Mouse (Mus musculus): ENCODE measurements around the gene Mrps10. TPM values are rescaled to one million over a fixed set of nuclear protein-coding genes. Genes with fewer than 3 reads are reported as not detected.
"Not testable (repeated sequence)": the region's sequence is repeated elsewhere in the genome, so short reads cannot be mapped to it uniquely, and the experiment has no call there.

Mrps10 gene
- total RNA-seq (2021), result 10 to 100 TPM; 31.9 to 33.5 TPM
- long read RNA-seq, experiment 1, transcript Mrps10-203 (7 exons, 1,018 nt), result minor isoform, 52 of 114 reads
- long read RNA-seq, experiment 1, transcript Mrps10-204 (7 exons, 1,017 nt), result major isoform, 54 of 114 reads
- long read RNA-seq, experiment 1, partial matches to known transcripts, result 5 of 114 reads
- long read RNA-seq, experiment 1, other reads (novel, unspliced or antisense), result 3 of 114 reads
- long read RNA-seq, experiment 2, transcript Mrps10-204 (7 exons, 1,017 nt), result major isoform, 39 of 77 reads
- long read RNA-seq, experiment 2, transcript Mrps10-203 (7 exons, 1,018 nt), result minor isoform, 31 of 77 reads
- long read RNA-seq, experiment 2, partial matches to known transcripts, result 2 of 77 reads
- long read RNA-seq, experiment 2, other reads (novel, unspliced or antisense), result 4 of 77 reads

- peak; percentile 76 for DNase-seq
These were observed at the start of gene Mrps10 for GRCm38 (mm10) chr17:47368401-47369086. Mrps10 (plus strand) TSS chr17:47368887.

GRCm38 (mm10) chr17:47318972-47319625 lies 49.6 kb upstream of the Mrps10 start:
- DNase-seq, result no peak

DNA sequence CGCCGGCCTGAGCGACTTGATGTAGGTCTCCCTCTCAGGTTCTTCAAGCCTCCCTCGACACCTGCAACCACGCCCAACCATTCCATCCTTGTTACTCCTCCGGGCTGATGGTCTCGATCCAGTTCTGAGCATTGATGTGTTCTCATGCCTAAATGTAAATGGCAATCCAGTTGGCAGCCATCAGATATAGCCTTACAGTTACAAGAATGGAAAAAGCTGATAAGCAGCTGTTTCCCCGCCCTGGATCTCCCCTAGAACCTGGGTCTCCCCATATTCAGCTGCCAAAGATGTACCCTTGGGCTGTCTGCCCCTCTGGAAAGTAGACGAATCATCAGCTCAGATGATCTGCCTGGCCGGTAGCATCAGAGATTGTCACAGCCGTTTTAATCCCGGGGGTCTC lies 48.9 kb upstream of the Mrps10 start:
- DNase-seq, result no peak

DNA sequence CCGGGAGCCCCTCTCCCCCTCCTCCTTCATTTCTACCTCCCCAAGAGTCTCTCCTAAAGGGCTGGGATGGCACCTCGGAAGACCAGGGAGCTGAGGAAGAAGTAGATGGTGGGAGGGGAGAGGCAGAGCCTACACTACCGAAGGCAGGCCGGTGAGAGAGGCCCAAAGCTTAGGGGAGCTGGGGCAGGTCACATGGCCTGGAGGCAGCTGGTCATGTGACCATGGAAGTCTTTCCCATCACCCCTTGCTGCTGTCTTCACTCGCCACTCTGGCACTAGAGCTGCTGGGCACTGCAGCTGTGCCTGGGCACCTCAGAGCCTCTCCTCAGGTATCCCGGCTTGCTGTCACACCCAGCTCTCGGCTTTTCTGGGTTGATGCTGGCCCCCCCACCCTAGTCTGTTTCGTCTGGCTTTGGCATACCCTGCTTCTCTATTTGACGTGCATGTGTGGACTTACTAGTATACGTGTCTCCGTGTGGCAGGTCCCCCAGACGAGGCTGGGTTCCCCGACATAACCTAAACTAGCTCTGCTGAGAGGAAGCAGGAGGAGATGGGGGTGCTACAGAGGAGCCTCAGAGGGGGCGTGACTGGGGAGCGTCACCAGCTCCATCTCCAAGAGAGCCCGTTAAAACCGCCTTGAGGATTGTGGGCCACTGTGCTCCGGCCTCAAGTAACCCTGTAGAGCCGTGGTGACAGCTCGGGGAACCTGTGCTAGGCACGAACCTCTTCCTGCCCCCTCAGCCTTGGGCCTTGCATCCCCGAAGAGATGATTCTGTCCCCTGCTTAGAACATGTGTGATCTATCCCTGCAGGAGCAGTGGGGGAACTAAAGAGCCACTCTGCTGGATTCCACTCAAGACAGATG lies 46.3 kb upstream of the Mrps10 start:
- no peak for DNase-seq

DNA sequence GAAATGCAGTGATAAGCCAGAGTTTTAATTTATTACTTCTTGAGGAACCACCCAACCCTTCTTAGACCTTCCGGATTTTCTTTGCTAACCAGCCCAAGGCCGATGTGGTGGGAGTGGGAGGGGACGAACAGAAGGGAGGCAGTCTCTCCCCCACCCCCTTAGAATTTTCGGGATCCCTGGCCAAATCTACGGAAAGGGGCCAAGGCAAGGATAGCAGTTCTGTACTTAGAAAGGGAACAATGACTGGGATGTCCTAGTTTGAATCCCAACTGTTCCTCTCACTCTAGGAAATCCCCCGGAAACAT lies 45.7 kb upstream of the Mrps10 start:
- DNase-seq, result no peak

DNA sequence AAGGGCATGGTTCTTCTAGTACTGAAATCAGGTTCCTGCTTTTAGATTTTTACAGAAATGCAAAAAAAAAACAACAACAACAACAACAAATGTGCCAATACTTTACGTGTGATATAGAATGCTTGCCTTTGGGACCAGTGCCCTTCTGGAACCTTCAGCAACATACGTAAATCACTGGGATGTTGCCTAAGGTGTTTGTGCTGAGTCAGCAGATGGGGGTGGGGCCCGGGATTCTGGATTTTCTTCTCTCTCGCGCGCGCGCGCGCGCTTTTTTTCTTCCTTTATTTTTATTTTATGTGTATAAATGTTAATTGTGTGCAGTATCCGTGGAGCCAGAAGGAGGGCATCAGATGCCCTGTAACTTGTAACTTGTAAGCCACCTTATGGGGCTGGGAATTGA lies 41.1 kb upstream of the Mrps10 start:
- no peak for DNase-seq

DNA sequence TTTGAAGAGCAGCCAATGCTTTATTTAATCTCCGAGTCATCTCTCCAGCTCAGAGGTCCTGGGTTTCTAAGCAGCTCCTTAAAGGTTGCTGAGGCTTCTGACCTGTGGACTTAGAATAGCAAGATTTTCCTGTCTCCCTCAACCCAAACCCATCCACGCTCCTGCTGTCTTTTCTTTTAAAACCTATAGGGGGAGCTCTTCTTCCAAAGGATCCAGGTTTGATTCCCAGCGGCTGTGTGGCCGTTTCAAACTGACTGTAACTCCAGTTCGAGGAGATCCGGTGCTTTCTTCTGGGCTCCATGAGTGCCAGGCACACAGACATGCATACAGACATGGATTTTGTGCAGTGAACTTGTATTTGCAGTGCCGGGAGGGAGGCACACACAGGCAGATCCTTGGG lies 40.7 kb upstream of the Mrps10 start:
- no peak for DNase-seq

- DNase-seq, result no peak
These were observed 39.9 kb upstream of the Mrps10 start for GRCm38 (mm10) chr17:47328552-47329343.

DNA sequence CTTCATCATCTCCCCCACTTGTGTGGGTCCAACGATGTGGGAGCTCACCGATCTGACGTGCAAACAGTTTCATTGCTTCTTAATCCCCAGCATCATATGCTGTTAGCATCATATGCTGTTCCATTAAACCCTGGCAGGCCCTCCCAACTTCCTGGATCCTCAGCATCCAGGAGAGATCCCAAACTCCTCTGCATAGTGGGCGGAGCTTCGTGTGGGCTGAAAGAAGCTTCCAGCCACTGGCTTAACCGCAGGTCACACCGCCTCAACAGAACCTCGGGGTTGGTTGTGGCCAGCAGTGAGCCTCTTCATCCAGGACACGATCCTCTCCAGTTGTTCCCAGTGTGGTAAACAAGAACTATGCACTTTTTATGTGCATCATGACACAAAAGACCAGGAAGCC lies 38.1 kb upstream of the Mrps10 start:
- DNase-seq, result no peak

DNA sequence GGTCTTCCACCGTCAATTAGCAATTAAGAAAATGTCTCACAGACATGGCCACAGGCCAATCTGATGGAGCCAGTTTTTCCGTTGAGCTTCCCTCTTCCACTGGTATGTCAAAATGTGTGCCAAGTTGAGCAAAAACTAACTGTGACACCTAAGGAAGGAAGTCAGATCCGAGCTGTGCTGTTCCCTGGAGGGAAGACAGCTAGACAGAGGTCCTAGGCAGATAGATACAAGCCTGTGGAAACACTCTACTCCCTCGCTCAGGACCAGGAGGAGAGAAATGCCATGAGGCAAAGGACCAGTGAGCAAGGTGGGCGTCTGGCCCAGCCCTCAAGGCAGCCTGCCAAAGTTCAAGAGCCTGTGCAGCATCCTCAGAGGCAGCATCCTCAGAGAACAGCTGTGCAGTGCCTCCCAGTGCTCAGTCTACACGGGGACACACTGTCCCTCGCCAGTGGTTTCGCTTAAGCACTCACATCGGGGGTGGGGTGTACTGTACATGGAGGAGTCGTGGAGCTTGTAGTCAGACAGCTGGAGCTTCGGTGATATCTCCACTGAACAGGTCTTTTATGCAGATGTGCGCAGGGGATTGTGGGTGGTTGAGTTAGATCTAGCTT lies 36.6 kb upstream of the Mrps10 start:
- DNase-seq, result peak; percentile 21

DNA sequence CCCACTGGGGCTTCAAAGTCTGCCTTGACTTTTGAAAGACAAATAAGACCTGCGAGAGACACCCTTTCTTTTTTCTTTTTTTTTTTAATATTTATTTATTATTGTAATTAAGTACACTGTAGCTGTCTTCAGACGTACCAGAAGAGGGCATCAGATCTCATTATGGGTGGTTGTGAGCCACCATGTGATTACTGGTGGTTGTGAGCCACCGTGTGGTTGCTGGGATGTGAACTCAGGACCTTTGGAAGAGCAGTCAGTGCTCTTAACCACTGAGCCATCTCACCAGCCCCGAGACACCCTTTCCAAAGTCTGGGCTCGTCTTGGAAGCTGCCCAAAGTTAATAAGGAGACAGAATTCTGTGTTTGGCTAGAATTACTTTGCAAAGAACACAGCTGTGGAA lies 36.0 kb upstream of the Mrps10 start:
- not testable (repeated sequence) for DNase-seq

DNA sequence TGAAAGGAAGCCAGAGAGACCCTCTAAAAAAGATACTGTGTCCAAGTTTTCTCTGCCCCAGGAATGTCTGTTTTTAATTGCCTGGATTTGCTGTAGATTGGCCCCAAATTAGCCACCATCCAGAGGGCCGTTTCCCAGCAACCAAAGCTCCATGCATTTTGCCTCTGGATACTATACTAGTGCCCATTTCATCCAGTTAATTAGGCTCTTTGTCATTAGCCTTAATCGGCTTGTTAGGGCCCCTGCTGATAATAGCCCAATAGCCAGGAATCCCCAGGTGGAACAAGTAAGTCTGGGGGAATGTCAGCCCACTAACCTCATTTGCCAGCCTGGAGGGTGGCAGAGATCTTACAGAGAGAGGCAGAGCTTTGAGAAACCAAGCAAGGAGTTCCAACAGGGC lies 35.3 kb upstream of the Mrps10 start:
- DNase-seq, result no peak

DNA sequence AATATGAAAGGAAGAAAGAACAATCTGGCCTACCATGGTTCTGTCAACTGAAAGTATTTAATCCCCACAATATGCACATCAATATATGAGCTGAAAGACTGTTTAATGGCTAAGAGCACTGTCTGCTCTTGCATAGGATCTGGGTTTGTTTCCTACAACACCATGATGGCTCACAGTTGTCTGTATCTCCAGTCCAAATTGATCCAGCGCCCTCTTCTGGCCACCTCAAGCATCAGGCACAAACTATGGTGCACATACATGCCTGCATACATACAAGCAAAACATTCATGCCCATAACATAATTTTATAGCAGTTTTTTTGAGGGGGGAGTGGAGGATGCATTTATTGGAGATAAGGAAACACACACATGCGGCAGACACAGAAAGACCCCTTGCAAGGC lies 25.6 kb upstream of the Mrps10 start:
- no peak for DNase-seq

DNA sequence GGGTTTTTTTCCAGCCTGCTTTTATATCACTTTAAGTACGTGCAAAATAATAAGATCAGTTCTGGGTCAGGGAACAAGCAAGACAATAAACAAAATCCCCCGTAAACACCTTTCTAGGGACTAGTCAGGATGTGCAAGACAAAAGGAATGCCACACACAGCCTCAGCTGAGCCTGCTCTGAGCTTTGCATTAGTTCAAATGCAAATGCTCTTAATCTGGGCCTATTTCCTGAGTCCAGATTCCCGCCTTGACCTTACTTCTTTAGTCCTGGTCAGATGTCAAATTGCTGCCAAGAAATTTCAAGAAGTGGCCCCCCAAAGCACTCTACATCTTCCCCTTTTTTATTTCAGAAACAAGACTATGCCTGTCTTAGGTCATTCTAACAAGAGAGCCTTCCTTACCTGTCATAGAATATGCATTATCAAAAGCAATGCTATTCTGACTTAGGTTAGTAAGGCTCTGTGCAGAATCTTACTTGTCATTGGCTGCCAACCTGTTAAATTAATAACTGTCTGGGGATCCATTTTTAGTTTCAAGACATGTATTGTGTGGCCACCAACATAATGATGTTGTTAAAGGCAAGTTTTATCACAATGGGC lies 18.9 kb upstream of the Mrps10 start:
- no peak for DNase-seq

GRCm38 (mm10) chr17:47359964-47360363 lies 8.7 kb upstream of the Mrps10 start:
- no peak for DNase-seq

- no peak for DNase-seq
These were observed 7.3 kb upstream of the Mrps10 start for GRCm38 (mm10) chr17:47361343-47361742.

- DNase-seq, result peak; percentile 21
These were observed 378 bp downstream of the Mrps10 start for GRCm38 (mm10) chr17:47369087-47369443.

DNA sequence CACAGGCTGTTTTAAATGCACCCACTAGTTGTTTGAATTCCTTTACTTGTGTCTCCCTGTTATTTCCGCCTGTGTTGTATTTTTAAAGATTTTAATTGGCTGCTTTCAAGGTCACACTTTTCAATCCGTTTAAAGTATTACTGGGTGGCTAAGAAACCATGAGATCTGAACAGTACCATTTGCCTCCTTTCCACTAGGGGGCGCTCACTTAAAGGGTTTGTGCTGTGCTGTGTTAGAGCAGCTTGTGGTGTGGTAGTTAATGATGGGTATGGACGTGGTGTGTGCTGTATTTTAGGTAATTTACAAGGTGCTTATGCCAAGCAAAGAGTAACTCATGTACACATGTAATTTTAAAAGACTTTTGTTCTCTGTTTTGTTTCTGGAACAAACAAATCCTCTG lies 2.8 kb downstream of the Mrps10 start:
- DNase-seq, result no peak

GRCm38 (mm10) chr17:47373991-47374390 lies 5.3 kb downstream of the Mrps10 start:
- DNase-seq, result no peak

DNA sequence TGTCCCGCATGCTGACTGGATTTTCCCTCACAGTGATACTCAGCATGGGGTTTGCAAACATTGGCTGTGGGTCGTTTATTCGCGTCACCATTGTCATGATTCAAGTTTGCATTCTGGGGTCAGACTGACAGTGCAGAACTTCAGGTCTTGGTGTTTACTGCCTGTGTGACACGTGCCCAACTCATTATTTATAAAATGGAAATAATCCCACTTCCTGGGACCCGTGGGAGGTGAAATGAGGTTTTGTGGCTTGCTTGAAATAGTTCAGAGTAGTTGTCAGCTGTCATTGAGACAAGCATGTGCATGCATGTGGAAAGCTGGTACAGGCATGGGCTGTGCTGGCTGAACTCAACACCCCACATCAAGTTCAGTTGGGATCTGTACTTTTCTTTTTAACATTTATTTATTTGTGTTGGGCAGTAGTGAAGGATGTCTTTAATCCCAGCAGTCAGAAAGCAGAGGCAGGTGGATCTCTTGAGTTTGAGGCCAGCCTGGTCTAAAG lies 8.1 kb downstream of the Mrps10 start:
- DNase-seq, result no peak

DNA sequence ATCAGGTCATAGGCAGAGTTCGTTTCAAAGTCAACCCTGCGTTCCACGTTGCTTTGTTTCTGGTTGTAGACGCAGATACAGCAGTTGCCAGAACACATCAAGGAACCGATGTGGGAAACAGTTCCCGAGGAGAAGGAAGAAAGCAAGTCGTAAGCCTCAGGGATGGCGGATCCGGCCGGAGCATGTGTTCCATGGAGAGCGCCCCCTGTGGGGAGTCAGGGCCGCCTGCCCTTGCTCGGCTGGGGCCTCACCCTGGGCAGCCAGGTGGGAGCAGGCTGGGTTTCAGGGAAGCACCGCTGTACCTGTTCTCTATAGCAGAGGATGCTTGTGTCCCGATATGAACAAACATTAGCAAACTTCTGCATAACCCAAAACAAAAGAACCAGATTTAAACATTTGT lies 9.4 kb downstream of the Mrps10 start:
- no peak for DNase-seq

Measured in gastrocnemius, postnatal 25 days (tissue).